Mouse (Mus musculus) midbrain, embryonic 11.5 days (tissue): ENCODE results near the gene Sms. TPM values are rescaled to one million over a fixed set of nuclear protein-coding genes. Genes with fewer than 3 reads are reported as not detected.

Experiments used
- ATAC-seq: fragments of 200-750 bp; cut with Nextera tagmentation; 2 replicates; pipeline ENCODE4 v1.8.0; 2017; ENCODE audit warnings: moderate TSS enrichment, moderate library complexity; ENCODE audit not compliant: low FRiP score
- DNase-seq: peaks from one replicate; pipeline ENCODE4 v3.0.0; 2015; ENCODE audit warnings: low spot score; ENCODE audit errors: missing footprints
- H3K27ac ChIP-seq: fragments of 300-500 bp; sonication (generic); 2 replicates; pipeline ENCODE4 v1.5.1; 2014; ENCODE audit warnings: low read depth, low read length
- H3K27me3 ChIP-seq: fragments of 300-500 bp; sonication (generic); 2 replicates; pipeline ENCODE4 v1.6.1; 2014; ENCODE audit warnings: mild to moderate bottlenecking, low read length, moderate library complexity, mixed read lengths; ENCODE audit not compliant: control insufficient read depth, insufficient read depth
- H3K36me3 ChIP-seq: fragments of 300-500 bp; sonication (generic); 2 replicates; pipeline ENCODE4 v1.6.1; 2014; ENCODE audit warnings: mild to moderate bottlenecking, low read length, moderate library complexity, mixed read lengths; ENCODE audit not compliant: control insufficient read depth, insufficient read depth
- H3K4me1 ChIP-seq: fragments of 300-500 bp; sonication (generic); 2 replicates; pipeline ENCODE4 v1.6.1; 2014; ENCODE audit warnings: low read length; ENCODE audit not compliant: control insufficient read depth, insufficient read depth
- H3K4me2 ChIP-seq: fragments of 300-500 bp; sonication (generic); 2 replicates; pipeline ENCODE4 v1.6.1; 2014; ENCODE audit warnings: mild to moderate bottlenecking, moderate library complexity
- H3K4me3 ChIP-seq: fragments of 300-500 bp; sonication (generic); 2 replicates; pipeline ENCODE4 v1.5.1; 2014; ENCODE audit warnings: low read depth, low read length
- H3K9ac ChIP-seq: fragments of 300-500 bp; sonication (generic); 2 replicates; pipeline ENCODE4 v1.6.1; 2014; ENCODE audit warnings: low read length
- H3K9me3 ChIP-seq: fragments of 300-500 bp; sonication (generic); 2 replicates; pipeline ENCODE4 v1.6.1; 2016; ENCODE audit warnings: low read length; ENCODE audit not compliant: control insufficient read depth
- WGBS: fragments of 180-500 bp; shearing (Covaris S2); extraction: QIAGEN DNeasy Blood & Tissue Kit; methylation state at CpG from one replicate; pipeline ENCODE4 v1.1.7; 2014; 5-methylcytosine and 5-hydroxymethylcytosine counted together
- polyA plus RNA-seq: library from polyadenylated mRNA; unstranded; fragments of >200 nt; fragmentation: Nextera tagmentation; extraction: Ambion mirVana; gene quantifications from 2 replicates; pipeline ENCODE4 v1.2.1, GENCODE M21; 2014

The Sms gene
- polyA plus RNA-seq, 1 experiment from 2014 or later = 112 TPM

- no peak overlapping the region for H3K4me2 ChIP-seq
- H3K27ac ChIP-seq = no peak overlapping the region
- H3K36me3 ChIP-seq = no peaks in the 10 kb centered on the region
- no peak overlapping the region for H3K4me3 ChIP-seq
- no peaks in the 10 kb centered on the region for H3K4me1 ChIP-seq
- H3K27me3 ChIP-seq = no peaks in the 10 kb centered on the region
- no peak for ATAC-seq
- no peak for DNase-seq
- no peak overlapping the region for H3K9ac ChIP-seq
- no peaks in the 10 kb centered on the region for H3K9me3 ChIP-seq
- WGBS = 75% methylated on average over 6 of the region's 6 CpGs
Measured at GRCm38 (mm10) chrX:157404919-157405318, 87.2 kb downstream of the Sms start.

Other genes starting within 250 kb of the Sms start
- gene Phex, start 77.0 kb downstream of the Sms start, polyA plus RNA-seq = 0.19 and 0.63 TPM in 2 replicates
- gene Yy2, start 76.7 kb upstream of the Sms start, polyA plus RNA-seq = 4.7 and 4.9 TPM in 2 replicates
- gene Mbtps2, start 106.4 kb upstream of the Sms start, polyA plus RNA-seq = 18.3 and 22.8 TPM in 2 replicates
- not detected in 2 replicates for gene Smpx, start 206.6 kb upstream of the Sms start, polyA plus RNA-seq